Mouse (Mus musculus): ENCODE data around the gene Ece2. TPM values are rescaled to one million over a fixed set of nuclear protein-coding genes. Genes with fewer than 3 reads are reported as not detected.

Ece2 gene
- polyA plus RNA-seq, 1 experiment from 2014 or later: 1.7 TPM

- H3K9me3 ChIP-seq (ENCODE audit: control insufficient read depth, low read length): no peaks in the 10 kb centered on the region
- no peaks in the 10 kb centered on the region for H3K27me3 ChIP-seq (replicated peaks; ENCODE audit: control insufficient read depth, insufficient read depth, low read length)
- H3K4me3 ChIP-seq (ENCODE audit: low read length): no peak overlapping the region
- 76% methylated on average over 5 of the region's 5 CpGs for WGBS
- H3K9ac ChIP-seq (ENCODE audit: low read depth, low read length): no peak overlapping the region
- no peak overlapping the region for H3K27ac ChIP-seq (ENCODE audit: low read length)
- H3K36me3 ChIP-seq (ENCODE audit: control insufficient read depth, insufficient read depth, low read length): no peaks in the 10 kb centered on the region; the same call in 1 of the 2 replicates
- H3K4me1 ChIP-seq (ENCODE audit: control insufficient read depth, insufficient read depth, low read length): no peaks in the 10 kb centered on the region
- no peak for ATAC-seq
- no peak overlapping the region for H3K4me2 ChIP-seq (ENCODE audit: low read depth, low read length)
Observed at GRCm38 (mm10) chr16:20600511-20600910, 29.1 kb upstream of the Ece2 start.

GRCm38 (mm10) chr16:20604705-20605104 lies 24.9 kb upstream of the Ece2 start:
- no peaks in the 10 kb centered on the region for H3K27me3 ChIP-seq (replicated peaks; ENCODE audit: control insufficient read depth, insufficient read depth, low read length)
- no peaks in the 10 kb centered on the region for H3K9me3 ChIP-seq (ENCODE audit: control insufficient read depth, low read length)
- H3K4me3 ChIP-seq (ENCODE audit: low read length): no peak overlapping the region
- no peak for ATAC-seq
- 0 out of 2 replicates have a peak, but pooled peaks cover 3% of the 10 kb centered on the region for H3K4me1 ChIP-seq (ENCODE audit: control insufficient read depth, insufficient read depth, low read length)
- no peak overlapping the region for H3K9ac ChIP-seq (ENCODE audit: low read depth, low read length)
- no peak overlapping the region for H3K27ac ChIP-seq (ENCODE audit: low read length)
- 71% methylated on average over 9 of the region's 9 CpGs for WGBS
- peaks cover 6% of the 10 kb centered on the region for H3K36me3 ChIP-seq (ENCODE audit: control insufficient read depth, insufficient read depth, low read length)
- no peak overlapping the region for H3K4me2 ChIP-seq (ENCODE audit: low read depth, low read length)

- under 1% methylated on average over 28 of the region's 28 CpGs for WGBS
- peak overlapping the region; percentile 86 for H3K9ac ChIP-seq (ENCODE audit: low read depth, low read length)
- peak overlapping the region; percentile 91 for H3K4me3 ChIP-seq (ENCODE audit: low read length)
- peak; percentile 62 for ATAC-seq
- H3K27ac ChIP-seq (ENCODE audit: low read length): peak overlapping the region; percentile 83
- no peaks in the 10 kb centered on the region for H3K9me3 ChIP-seq (ENCODE audit: control insufficient read depth, low read length)
- peaks cover 11% of the 10 kb centered on the region; the same call in 1 of the 2 replicates for H3K4me1 ChIP-seq (ENCODE audit: control insufficient read depth, insufficient read depth, low read length)
- H3K36me3 ChIP-seq (ENCODE audit: control insufficient read depth, insufficient read depth, low read length): peaks cover 6% of the 10 kb centered on the region; the same call in 1 of the 2 replicates
- no peaks in the 10 kb centered on the region for H3K27me3 ChIP-seq (replicated peaks; ENCODE audit: control insufficient read depth, insufficient read depth, low read length)
- H3K4me2 ChIP-seq (ENCODE audit: low read depth, low read length): peak overlapping the region; percentile 85
Observed at GRCm38 (mm10) chr16:20610501-20611356, 18.9 kb upstream of the Ece2 start.

GRCm38 (mm10) chr16:20611357-20612227 lies 18.0 kb upstream of the Ece2 start, which contains the start of the genes Eef1akmt4, Gm49333 and Alg3:
Gene Eef1akmt4 (plus strand): TSS chr16:20611593.
Gene Gm49333 (plus strand): TSS chr16:20611610.
Gene Alg3 (minus strand): TSS chr16:20611735.
- H3K36me3 ChIP-seq (ENCODE audit: control insufficient read depth, insufficient read depth, low read length): no peaks in the 10 kb centered on the region
- H3K9me3 ChIP-seq (ENCODE audit: control insufficient read depth, low read length): no peaks in the 10 kb centered on the region
- peaks cover 11% of the 10 kb centered on the region; the same call in 1 of the 2 replicates for H3K4me1 ChIP-seq (ENCODE audit: control insufficient read depth, insufficient read depth, low read length)
- peak within 1 kb of the TSS; percentile 91 for H3K4me3 ChIP-seq (ENCODE audit: low read length)
- peak within 1 kb of the TSS; percentile 83 for H3K27ac ChIP-seq (ENCODE audit: low read length)
- peak; percentile 99 for ATAC-seq
- no peaks in the 10 kb centered on the region for H3K27me3 ChIP-seq (replicated peaks; ENCODE audit: control insufficient read depth, insufficient read depth, low read length)
- WGBS: 2% methylated on average over 41 of the region's 41 CpGs
- H3K9ac ChIP-seq (ENCODE audit: low read depth, low read length): peak within 1 kb of the TSS; percentile 86
- peak within 1 kb of the TSS; percentile 85 for H3K4me2 ChIP-seq (ENCODE audit: low read depth, low read length)

GRCm38 (mm10) chr16:20619541-20620398 lies 9.9 kb upstream of the Ece2 start:
- peaks cover 14% of the 10 kb centered on the region for H3K4me1 ChIP-seq (ENCODE audit: control insufficient read depth, insufficient read depth, low read length)
- H3K4me2 ChIP-seq (ENCODE audit: low read depth, low read length): peak overlapping the region; percentile 99
- H3K9ac ChIP-seq (ENCODE audit: low read depth, low read length): no peak overlapping the region
- 2% methylated on average over 80 of the region's 83 CpGs for WGBS
- H3K36me3 ChIP-seq (ENCODE audit: control insufficient read depth, insufficient read depth, low read length): no peaks in the 10 kb centered on the region
- H3K9me3 ChIP-seq (ENCODE audit: control insufficient read depth, low read length): no peaks in the 10 kb centered on the region
- ATAC-seq: peak; percentile 49
- peak overlapping the region; percentile 76 for H3K4me3 ChIP-seq (ENCODE audit: low read length)
- H3K27ac ChIP-seq (ENCODE audit: low read length): no peak overlapping the region
- H3K27me3 ChIP-seq (replicated peaks; ENCODE audit: control insufficient read depth, insufficient read depth, low read length): peaks cover 14% of the 10 kb centered on the region

- Histone ChIP-seq H3K4me3 (ENCODE audit: low read length) (peak overlapping the region; percentile 76), H3K27me3 (replicated peaks; ENCODE audit: control insufficient read depth, insufficient read depth, low read length) (peaks cover 14% of the 10 kb centered on the region), H3K4me2 (ENCODE audit: low read depth, low read length) (peak overlapping the region; percentile 99), H3K4me1 (ENCODE audit: control insufficient read depth, insufficient read depth, low read length) (peaks cover 14% of the 10 kb centered on the region), H3K36me3 (ENCODE audit: control insufficient read depth, insufficient read depth, low read length) (no peaks in the 10 kb centered on the region), H3K27ac (ENCODE audit: low read length) (no peak overlapping the region), H3K9me3 (ENCODE audit: control insufficient read depth, low read length) (no peaks in the 10 kb centered on the region), H3K9ac (ENCODE audit: low read depth, low read length) (no peak overlapping the region)
- 2% methylated on average over 9 of the region's 9 CpGs for WGBS
- ATAC-seq: no peak
Observed at GRCm38 (mm10) chr16:20620399-20620735, 9.3 kb upstream of the Ece2 start.

GRCm38 (mm10) chr16:20620751-20621190 lies 8.9 kb upstream of the Ece2 start:
- Histone ChIP-seq H3K27me3 (replicated peaks; ENCODE audit: control insufficient read depth, insufficient read depth, low read length) (peaks cover 14% of the 10 kb centered on the region), H3K9ac (ENCODE audit: low read depth, low read length) (peak overlapping the region; percentile 78), H3K9me3 (ENCODE audit: control insufficient read depth, low read length) (no peaks in the 10 kb centered on the region), H3K4me2 (ENCODE audit: low read depth, low read length) (peak overlapping the region; percentile 99), H3K27ac (ENCODE audit: low read length) (no peak overlapping the region; the same call in 1 of the 2 replicates), H3K4me1 (ENCODE audit: control insufficient read depth, insufficient read depth, low read length) (peaks cover 14% of the 10 kb centered on the region), H3K4me3 (ENCODE audit: low read length) (peak overlapping the region; percentile 76), H3K36me3 (ENCODE audit: control insufficient read depth, insufficient read depth, low read length) (no peaks in the 10 kb centered on the region)
- peak; percentile 14 for ATAC-seq
- WGBS: under 1% methylated on average over 32 of the region's 32 CpGs

GRCm38 (mm10) chr16:20621191-20621990 lies 8.2 kb upstream of the Ece2 start, which contains the start of gene Camk2n2:
Gene Camk2n2 (minus strand): TSS chr16:20621287.
- H3K4me1 ChIP-seq (ENCODE audit: control insufficient read depth, insufficient read depth, low read length): peaks cover 14% of the 10 kb centered on the region
- peak within 1 kb of the TSS; percentile 76 for H3K4me3 ChIP-seq (ENCODE audit: low read length)
- no peaks in the 10 kb centered on the region for H3K36me3 ChIP-seq (ENCODE audit: control insufficient read depth, insufficient read depth, low read length)
- ATAC-seq: peak; percentile 67
- under 1% methylated on average over 81 of the region's 92 CpGs for WGBS
- H3K9me3 ChIP-seq (ENCODE audit: control insufficient read depth, low read length): no peaks in the 10 kb centered on the region
- H3K27ac ChIP-seq (ENCODE audit: low read length): peak within 1 kb of the TSS; percentile 22; the same call in 1 of the 2 replicates
- peaks cover 14% of the 10 kb centered on the region for H3K27me3 ChIP-seq (replicated peaks; ENCODE audit: control insufficient read depth, insufficient read depth, low read length)
- peak within 1 kb of the TSS; percentile 78 for H3K9ac ChIP-seq (ENCODE audit: low read depth, low read length)
- peak within 1 kb of the TSS; percentile 99 for H3K4me2 ChIP-seq (ENCODE audit: low read depth, low read length)

Data from intestine, embryonic 16.5 days (tissue).